Mouse (Mus musculus) liver, embryonic 15.5 days (tissue): Measurements from ENCODE around the gene Cfap100. TPM values are rescaled to one million over a fixed set of nuclear protein-coding genes. Genes with fewer than 3 reads are reported as not detected.
A peak's percentile ranks its signal among the peaks of the same experiment; 100 is the strongest.

Experiments used
- ATAC-seq: fragments of 200-750 bp; cut with Nextera tagmentation; 2 replicates; pipeline ENCODE4 v1.8.0; 2017; ENCODE audit warnings: moderate number of reproducible peaks, mild to moderate bottlenecking, moderate library complexity; ENCODE audit not compliant: insufficient read depth
- H3K27ac ChIP-seq: fragments of 300-500 bp; sonication (generic); replicated peaks from 2 replicates; pipeline ENCODE4 v1.5.1; 2015; ENCODE audit warnings: mild to moderate bottlenecking, inconsistent platforms
- H3K27me3 ChIP-seq: fragments of 300-500 bp; sonication (generic); 2 replicates; pipeline ENCODE4 v1.6.1; 2015; ENCODE audit warnings: mild to moderate bottlenecking, inconsistent platforms
- H3K36me3 ChIP-seq: fragments of 300-500 bp; sonication (generic); replicated peaks from 2 replicates; pipeline ENCODE4 v1.6.1; 2015; ENCODE audit warnings: moderate library complexity, mild to moderate bottlenecking, inconsistent platforms
- H3K4me1 ChIP-seq: fragments of 300-500 bp; sonication (generic); replicated peaks from 2 replicates; pipeline ENCODE4 v1.6.1; 2015; ENCODE audit warnings: inconsistent platforms
- H3K4me2 ChIP-seq: fragments of 300-500 bp; sonication (generic); 2 replicates; pipeline ENCODE4 v1.6.1; 2015; ENCODE audit warnings: moderate library complexity, mild to moderate bottlenecking, inconsistent platforms
- H3K4me3 ChIP-seq: fragments of 300-500 bp; sonication (generic); replicated peaks from 2 replicates; pipeline ENCODE4 v1.5.1; 2015; ENCODE audit warnings: mild to moderate bottlenecking, inconsistent platforms
- H3K9ac ChIP-seq: fragments of 300-500 bp; sonication (generic); 2 replicates; pipeline ENCODE4 v1.6.1; 2015; ENCODE audit warnings: moderate library complexity, mild to moderate bottlenecking, inconsistent platforms
- H3K9me3 ChIP-seq: fragments of 300-500 bp; sonication (generic); replicated peaks from 2 replicates; pipeline ENCODE4 v1.6.1; 2016; ENCODE audit warnings: inconsistent platforms
- WGBS: fragments of 180-500 bp; shearing (Covaris S2); methylation state at CpG from one replicate; pipeline ENCODE4 v1.1.7; 2015; ENCODE audit warnings: mixed read lengths; ENCODE audit not compliant: insufficient replicate concordance; 5-methylcytosine and 5-hydroxymethylcytosine counted together
- polyA plus RNA-seq: library from polyadenylated mRNA; unstranded; fragments of >200 nt; fragmentation: Nextera tagmentation; extraction: Ambion mirVana; gene quantifications from 2 replicates; pipeline ENCODE4 v1.2.1, GENCODE M21; 2015

Gene Cfap100
- 0.08 TPM in 1 of 2 replicates, not detected in the other for polyA plus RNA-seq

DNA sequence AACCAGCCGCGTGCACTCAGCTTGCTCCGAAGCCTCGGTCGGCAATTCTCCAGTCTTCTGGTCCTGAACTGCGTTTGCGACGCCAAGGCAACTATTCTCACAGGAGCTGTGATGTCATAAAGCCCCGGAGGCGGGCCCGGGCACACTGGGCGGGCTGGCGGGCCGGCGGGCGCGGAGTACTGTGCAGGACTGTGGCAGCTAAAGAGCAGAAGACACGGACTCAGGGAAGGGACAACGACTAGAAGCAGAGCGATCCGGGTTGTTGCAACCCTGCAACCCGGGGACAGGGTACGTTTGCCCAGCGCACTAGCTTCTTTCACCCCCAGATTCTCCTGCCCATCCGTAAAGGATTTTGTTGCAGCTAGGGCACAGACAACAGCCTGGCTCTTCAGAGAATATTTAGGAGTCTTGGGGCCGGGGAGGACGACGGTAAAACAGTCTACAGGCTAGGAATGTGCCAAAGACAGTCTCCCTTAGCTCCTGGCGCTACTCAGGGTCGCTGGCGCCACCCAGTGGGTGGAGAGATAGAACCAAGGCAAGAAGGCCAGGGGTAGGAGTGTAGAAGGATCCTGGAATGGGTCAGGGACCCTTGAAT lies at the start of gene Cfap100:
Gene Cfap100, minus strand, starts transcription at position 418 of the 595 bp plus-strand sequence.
- Histone ChIP-seq H3K9me3 (no peaks in the 10 kb centered on the region), H3K4me1 (no peaks in the 10 kb centered on the region), H3K4me2 (peak within 1 kb of the TSS; percentile 64), H3K27me3 (peaks cover 24% of the 10 kb centered on the region), H3K36me3 (no peaks in the 10 kb centered on the region), H3K9ac (no peak within 1 kb of the TSS), H3K27ac (no peak within 1 kb of the TSS), H3K4me3 (peak within 1 kb of the TSS; percentile 40)
- 1% methylated on average over 31 of the region's 31 CpGs for WGBS
- peak; percentile 64 for ATAC-seq

- Histone ChIP-seq H3K4me1 (peaks cover 13% of the 10 kb centered on the region; the same call in 1 of the 2 replicates), H3K9ac (no peak overlapping the region), H3K4me3 (no peak overlapping the region), H3K36me3 (no peaks in the 10 kb centered on the region), H3K27ac (no peak overlapping the region), H3K9me3 (no peaks in the 10 kb centered on the region), H3K27me3 (no peaks in the 10 kb centered on the region), H3K4me2 (no peak overlapping the region)
- 35% methylated on average over 14 of the region's 14 CpGs for WGBS
- no peak for ATAC-seq
Observed at GRCm38 (mm10) chr6:90476941-90477518, 48.4 kb upstream of the Cfap100 start.

DNA sequence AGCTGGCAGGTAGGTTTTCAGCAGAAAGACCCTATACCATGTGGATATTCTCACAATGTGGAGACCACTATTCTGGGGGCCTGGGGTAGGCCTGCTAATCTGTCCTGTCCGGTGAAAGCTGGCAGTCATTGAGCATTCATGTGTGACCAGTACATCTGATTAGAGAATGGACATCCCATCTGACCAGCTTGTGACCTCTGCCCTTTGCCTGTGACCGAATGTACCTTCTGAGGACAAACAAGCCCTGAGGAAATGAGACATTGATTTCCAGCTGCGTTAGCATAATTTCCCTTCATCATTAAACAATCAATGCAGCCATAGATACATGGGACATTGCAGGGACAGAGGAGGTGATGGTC lies 47.2 kb upstream of the Cfap100 start:
- H3K27me3 ChIP-seq = no peaks in the 10 kb centered on the region
- no peak overlapping the region for H3K4me3 ChIP-seq
- H3K27ac ChIP-seq = 0 out of 2 replicates have a peak overlapping the region, but pooled peaks have one; percentile 19
- no peak overlapping the region for H3K4me2 ChIP-seq
- no peak overlapping the region for H3K9ac ChIP-seq
- ATAC-seq = peak; percentile 28; the same call in 1 of the 2 replicates
- H3K4me1 ChIP-seq = peaks cover 13% of the 10 kb centered on the region; the same call in 1 of the 2 replicates
- no peaks in the 10 kb centered on the region for H3K9me3 ChIP-seq
- WGBS = 48% methylated on average over 3 of the region's 3 CpGs
- no peaks in the 10 kb centered on the region for H3K36me3 ChIP-seq

DNA sequence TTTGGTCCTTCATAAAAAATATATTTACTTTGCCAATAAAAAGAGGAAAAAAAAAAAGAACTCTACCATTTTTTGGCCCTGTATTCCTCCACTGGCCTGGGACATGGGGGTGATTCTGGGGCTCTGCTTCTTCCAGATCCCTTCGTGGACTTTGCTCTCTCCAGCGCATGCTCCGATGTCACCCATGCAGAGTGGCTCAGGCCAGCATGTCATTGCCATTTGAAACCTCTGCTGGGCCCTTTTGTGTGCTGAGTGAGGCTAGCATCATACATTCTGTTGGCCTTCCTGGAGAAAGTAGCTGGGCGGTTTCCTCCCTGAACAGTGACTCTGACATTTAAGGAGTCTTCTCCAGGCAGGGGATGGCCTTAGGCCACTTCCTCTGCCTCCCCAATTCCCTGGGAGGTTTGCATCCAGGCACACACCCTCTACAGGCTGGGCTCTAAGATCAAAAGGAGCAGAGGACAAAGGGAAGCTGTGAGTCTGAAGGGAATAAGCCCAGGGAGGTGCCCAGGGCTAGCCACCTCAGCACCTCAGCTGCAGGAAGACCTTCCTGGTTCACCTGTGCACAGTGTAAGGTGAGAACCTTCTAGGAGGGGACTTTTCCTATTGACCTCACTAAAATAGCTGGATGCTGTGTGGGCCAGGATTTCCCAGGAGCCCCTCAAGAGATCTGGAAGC lies 46.7 kb upstream of the Cfap100 start:
- no peaks in the 10 kb centered on the region for H3K36me3 ChIP-seq
- H3K4me3 ChIP-seq = no peak overlapping the region
- H3K9ac ChIP-seq = no peak overlapping the region
- no peaks in the 10 kb centered on the region for H3K9me3 ChIP-seq
- ATAC-seq = no peak
- 60% methylated on average over 4 of the region's 4 CpGs for WGBS
- peaks cover 13% of the 10 kb centered on the region; the same call in 1 of the 2 replicates for H3K4me1 ChIP-seq
- 0 out of 2 replicates have a peak overlapping the region, but pooled peaks have one; percentile 19 for H3K27ac ChIP-seq
- no peak overlapping the region for H3K4me2 ChIP-seq
- H3K27me3 ChIP-seq = no peaks in the 10 kb centered on the region

GRCm38 (mm10) chr6:90474361-90474750 lies 45.8 kb upstream of the Cfap100 start:
- no peak for ATAC-seq
- Histone ChIP-seq H3K9ac (no peak overlapping the region), H3K9me3 (no peaks in the 10 kb centered on the region), H3K4me1 (peaks cover 13% of the 10 kb centered on the region; the same call in 1 of the 2 replicates), H3K4me3 (no peak overlapping the region), H3K27ac (no peak overlapping the region), H3K4me2 (no peak overlapping the region), H3K27me3 (no peaks in the 10 kb centered on the region), H3K36me3 (no peaks in the 10 kb centered on the region)
- 63% methylated on average over 3 of the region's 3 CpGs for WGBS

DNA sequence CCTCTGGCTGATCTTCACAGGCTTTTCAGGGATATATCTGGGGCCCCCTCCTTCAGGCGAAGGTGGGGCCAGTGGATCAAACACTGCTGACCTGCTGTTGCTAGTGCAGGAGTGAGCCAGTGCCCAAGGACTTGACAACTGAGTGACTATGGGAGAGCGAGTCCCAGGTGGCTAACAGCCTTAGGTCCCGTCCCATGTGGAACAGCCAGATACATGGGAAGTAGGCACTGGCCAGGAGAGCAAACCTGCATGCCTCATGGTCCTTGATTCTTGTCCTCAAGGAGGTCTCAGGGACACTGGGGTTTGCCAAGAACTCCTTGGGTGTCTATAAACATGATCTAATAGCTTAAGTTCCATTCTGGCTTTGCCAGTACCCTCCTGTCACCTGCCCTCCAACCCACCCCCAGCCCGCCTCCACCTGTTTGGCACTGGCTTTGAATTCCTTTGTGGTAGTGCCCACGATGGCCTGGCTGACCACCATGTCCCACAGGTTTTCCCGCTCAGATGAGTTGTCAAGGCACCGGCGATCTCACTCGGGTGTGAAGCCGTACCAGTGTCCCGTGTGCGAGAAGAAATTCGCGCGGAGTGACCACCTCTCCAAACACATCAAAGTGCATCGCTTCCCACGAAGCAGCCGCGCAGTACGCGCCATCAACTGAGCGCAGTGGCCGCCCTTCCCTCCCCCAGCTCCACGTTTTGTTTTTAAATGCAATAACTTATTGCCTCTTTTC lies 45.2 kb upstream of the Cfap100 start:
- Histone ChIP-seq H3K36me3 (no peaks in the 10 kb centered on the region), H3K4me3 (no peak overlapping the region), H3K27ac (no peak overlapping the region), H3K9ac (no peak overlapping the region), H3K27me3 (no peaks in the 10 kb centered on the region), H3K9me3 (no peaks in the 10 kb centered on the region), H3K4me2 (no peak overlapping the region), H3K4me1 (peaks cover 19% of the 10 kb centered on the region; the same call in 1 of the 2 replicates)
- 83% methylated on average over 24 of the region's 24 CpGs for WGBS
- ATAC-seq = no peak

GRCm38 (mm10) chr6:90472697-90473096 lies 44.1 kb upstream of the Cfap100 start:
- Histone ChIP-seq H3K36me3 (no peaks in the 10 kb centered on the region), H3K4me1 (peaks cover 21% of the 10 kb centered on the region), H3K4me3 (no peak overlapping the region), H3K4me2 (no peak overlapping the region), H3K27ac (no peak overlapping the region), H3K9ac (no peak overlapping the region), H3K27me3 (no peaks in the 10 kb centered on the region), H3K9me3 (no peaks in the 10 kb centered on the region)
- 62% methylated on average over 3 of the region's 3 CpGs for WGBS
- ATAC-seq = no peak

- Histone ChIP-seq H3K9ac (no peak overlapping the region), H3K27me3 (no peaks in the 10 kb centered on the region), H3K4me1 (peaks cover 21% of the 10 kb centered on the region), H3K36me3 (no peaks in the 10 kb centered on the region), H3K27ac (no peak overlapping the region), H3K4me3 (no peak overlapping the region), H3K4me2 (no peak overlapping the region), H3K9me3 (no peaks in the 10 kb centered on the region)
- WGBS = 54% methylated on average over 4 of the region's 4 CpGs
- ATAC-seq = no peak
Observed at GRCm38 (mm10) chr6:90472079-90472478, 43.5 kb upstream of the Cfap100 start.

GRCm38 (mm10) chr6:90470947-90471541 lies 42.4 kb upstream of the Cfap100 start:
- no peak overlapping the region for H3K9ac ChIP-seq
- no peak overlapping the region for H3K4me2 ChIP-seq
- H3K4me1 ChIP-seq = peaks cover 18% of the 10 kb centered on the region; the same call in 1 of the 2 replicates
- H3K36me3 ChIP-seq = no peaks in the 10 kb centered on the region
- H3K4me3 ChIP-seq = no peak overlapping the region
- H3K27me3 ChIP-seq = no peaks in the 10 kb centered on the region
- no peaks in the 10 kb centered on the region for H3K9me3 ChIP-seq
- no peak for ATAC-seq
- H3K27ac ChIP-seq = no peak overlapping the region
- 56% methylated on average over 12 of the region's 12 CpGs for WGBS

DNA sequence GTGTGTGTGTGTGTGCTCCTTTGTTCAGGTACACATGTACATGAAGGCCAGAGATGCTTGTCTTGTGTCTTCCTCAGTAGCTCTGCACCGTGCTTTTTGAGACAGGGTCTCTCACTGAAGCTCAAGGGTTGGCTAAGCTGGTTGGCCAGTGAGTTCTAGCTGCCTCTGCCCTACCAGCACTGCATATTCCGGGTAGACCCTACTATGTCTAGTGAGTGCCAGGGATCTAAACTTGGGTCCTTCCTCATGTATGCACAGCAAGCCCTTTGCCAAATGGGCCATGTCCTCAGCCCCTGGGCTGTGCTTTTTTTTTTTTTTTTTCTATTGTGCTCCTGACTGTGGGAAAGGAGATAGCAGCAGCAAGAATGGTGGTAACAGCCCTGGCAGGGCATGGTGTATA lies 41.7 kb upstream of the Cfap100 start:
- H3K4me3 ChIP-seq = no peak overlapping the region
- peaks cover 3% of the 10 kb centered on the region; the same call in 1 of the 2 replicates for H3K27me3 ChIP-seq
- ATAC-seq = no peak
- no peaks in the 10 kb centered on the region for H3K9me3 ChIP-seq
- 59% methylated on average over 2 of the region's 2 CpGs for WGBS
- H3K36me3 ChIP-seq = no peaks in the 10 kb centered on the region
- H3K9ac ChIP-seq = no peak overlapping the region
- no peak overlapping the region for H3K27ac ChIP-seq
- H3K4me1 ChIP-seq = peaks cover 10% of the 10 kb centered on the region; the same call in 1 of the 2 replicates
- no peak overlapping the region for H3K4me2 ChIP-seq
